Comparison of ENCODE assay signal across 8 mouse cellular contexts in genomic region chr4:54948616-54949560, GRCm38 (mm10). TPM values are rescaled to one million over a fixed set of nuclear protein-coding genes. Genes with fewer than 3 reads are reported as not detected.
DNase-seq lines count a peak whose midpoint lies in the region; ATAC-seq and TF ChIP-seq lines count a peak whose summit lies in the region.

No protein-coding gene starts in this region.

- peak overlapping the region; percentile 77 for H3K4me3 ChIP-seq in kidney, adult 2 months (ENCODE audit: insufficient read depth, low read depth, low read length)
- peak overlapping the region; percentile 74 for H3K4me3 ChIP-seq in embryonic facial prominence, embryonic 15.5 days (replicated peaks)
- peak overlapping the region; percentile 88 for H3K4me3 ChIP-seq in hindbrain, embryonic 11.5 days (ENCODE audit: low read depth, low read length)
- H3K4me3 ChIP-seq in myocyte = peak overlapping the region; percentile 96

- no peaks in the 10 kb centered on the region for H3K9me3 ChIP-seq in embryonic facial prominence, embryonic 15.5 days (replicated peaks)
- H3K9me3 ChIP-seq in hindbrain, embryonic 11.5 days (ENCODE audit: control insufficient read depth, low read length) = no peaks in the 10 kb centered on the region

- peak overlapping the region; percentile 50 for H3K27ac ChIP-seq in kidney, adult 2 months (ENCODE audit: insufficient read depth, low read depth, low read length)
- H3K27ac ChIP-seq in embryonic facial prominence, embryonic 15.5 days (replicated peaks) = peak overlapping the region; percentile 94
- H3K27ac ChIP-seq in hindbrain, embryonic 11.5 days (ENCODE audit: low read depth, low read length) = peak overlapping the region; percentile 97

- H3K36me3 ChIP-seq in kidney, adult 2 months (ENCODE audit: control insufficient read depth, insufficient read depth, low read length) = no peaks in the 10 kb centered on the region
- H3K36me3 ChIP-seq in embryonic facial prominence, embryonic 15.5 days = no peaks in the 10 kb centered on the region
- H3K36me3 ChIP-seq in hindbrain, embryonic 11.5 days (ENCODE audit: control insufficient read depth, insufficient read depth, low read length) = no peaks in the 10 kb centered on the region
- H3K36me3 ChIP-seq in myocyte (ENCODE audit: control insufficient read depth, insufficient read depth) = no peaks in the 10 kb centered on the region

- no peak for TF ChIP-seq POLR2A in kidney, adult 2 months (IDR thresholded peaks at IDR 0.05; ENCODE audit: low read depth, low read length)
- no peak for TF ChIP-seq POLR2A in myocyte (IDR thresholded peaks at IDR 0.05; ENCODE audit: insufficient read length, low read depth)

- TF ChIP-seq CTCF in kidney, adult 2 months (conservative IDR thresholded peaks at IDR 0.05; ENCODE audit: insufficient read depth, insufficient read length, low read depth, low read length) = no peak

- H3ac ChIP-seq in myocyte (ENCODE audit: control insufficient read depth, insufficient read length) = peak overlapping the region; percentile 76

- no peaks in the 10 kb centered on the region for H3K27me3 ChIP-seq in kidney, adult 2 months (replicated peaks; ENCODE audit: control insufficient read depth, insufficient read depth, low read length)
- no peaks in the 10 kb centered on the region for H3K27me3 ChIP-seq in embryonic facial prominence, embryonic 15.5 days
- H3K27me3 ChIP-seq in hindbrain, embryonic 11.5 days (ENCODE audit: control insufficient read depth, insufficient read depth, low read length) = no peaks in the 10 kb centered on the region
- H3K27me3 ChIP-seq in myocyte (ENCODE audit: control insufficient read depth, insufficient read depth, insufficient read length) = no peaks in the 10 kb centered on the region

- peak; percentile 59; the same call in 1 of the 2 replicates for ATAC-seq in embryonic facial prominence, embryonic 15.5 days (ENCODE audit: insufficient number of reproducible peaks, low FRiP score, low TSS enrichment, low read depth)
- ATAC-seq in hindbrain, embryonic 11.5 days (ENCODE audit: low FRiP score) = peak; percentile 38

- peak; percentile 49 for DNase-seq in kidney, adult 2 months
- DNase-seq in kidney, adult 8-10 months = no peak
- peak; percentile 65 for DNase-seq in adrenal gland, postnatal 14 days
- peak; percentile 76 for DNase-seq in hindbrain, embryonic 11.5 days (ENCODE audit: low spot score)
- peak; percentile 79 for DNase-seq in left cerebral cortex, postnatal 4 days
- no peak for DNase-seq in natural killer cell, adult 2 months (ENCODE audit: low spot score in 2 of 2)

- peaks cover 5% of the 10 kb centered on the region; the same call in 1 of the 2 replicates for H3K4me1 ChIP-seq in kidney, adult 2 months (ENCODE audit: control insufficient read depth, insufficient read depth, low read length)
- H3K4me1 ChIP-seq in embryonic facial prominence, embryonic 15.5 days = peaks cover 22% of the 10 kb centered on the region
- H3K4me1 ChIP-seq in hindbrain, embryonic 11.5 days (replicated peaks; ENCODE audit: control insufficient read depth, insufficient read depth, low read length) = no peaks in the 10 kb centered on the region

- H3K79me2 ChIP-seq in myocyte (ENCODE audit: control insufficient read depth, insufficient read depth) = peaks cover 36% of the 10 kb centered on the region

- peak overlapping the region; percentile 92 for H3K4me2 ChIP-seq in embryonic facial prominence, embryonic 15.5 days (replicated peaks)
- H3K4me2 ChIP-seq in hindbrain, embryonic 11.5 days (replicated peaks; ENCODE audit: low read depth, low read length) = peak overlapping the region; percentile 70
- peak overlapping the region; percentile 98 for H3K4me2 ChIP-seq in myocyte (ENCODE audit: low read depth)

- 2% methylated on average over 32 of the region's 32 CpGs for WGBS in kidney, adult 2 months
- under 1% methylated on average over 30 of the region's 32 CpGs for WGBS in embryonic facial prominence, embryonic 15.5 days
- WGBS in hindbrain, embryonic 11.5 days = 0% methylated on average over 29 of the region's 32 CpGs

- intact Hi-C loops in left cerebral cortex, postnatal 4 days (cut with DNase I) = loop anchor here (5.0 to 10.0 kb wide), 4 partner anchors 293 to 1067 kb away; no protein-coding TSS in a partner anchor

- peak overlapping the region; percentile 54 for H3K9ac ChIP-seq in embryonic facial prominence, embryonic 15.5 days
- H3K9ac ChIP-seq in hindbrain, embryonic 11.5 days (ENCODE audit: low read depth, low read length) = peak overlapping the region; percentile 97

TF ChIP-seq in myocyte, 11 proteins besides CTCF, POLR2A, EP300 and RAD21:
- TF ChIP-seq MYOD1 (IDR thresholded peaks at IDR 0.05; ENCODE audit: control insufficient read depth in 1 of 3, insufficient read length in 2 of 3, low read depth in 2 of 3) = peak in 1 of 3 experiments; percentile 3
- no peak for TF ChIP-seq USF1 (IDR thresholded peaks at IDR 0.05; ENCODE audit: low read depth)
TF ChIP-seq in myocyte: peak in this region for 1.

RNA-seq across cellular contexts. Expression of gene Zfp462, which starts 4.0 kb away (rescaled TPM):
- 8.7 and 10.2 TPM in 2 replicates for polyA plus RNA-seq in kidney, adult 2 months (2012; rRNA removed)
- total RNA-seq in adrenal gland, postnatal 14 days (2021) = 46.8 and 48.8 TPM in 2 replicates
- polyA plus RNA-seq in embryonic facial prominence, embryonic 15.5 days (2015; fragmentation: Nextera tagmentation; extraction: Ambion mirVana) = 3.5 and 3.7 TPM in 2 replicates
- 22.8 and 34.8 TPM in 2 replicates for polyA plus RNA-seq in hindbrain, embryonic 11.5 days (2014; fragmentation: Nextera tagmentation; extraction: Ambion mirVana)
- total RNA-seq in left cerebral cortex, postnatal 4 days (2021) = 100 to 1,000 TPM; 140 to 143 TPM
- 3.1 TPM for polyA plus RNA-seq in myocyte (2012; fragmentation: generic; extraction: Trizol)

Comparison
In these comparisons a context has a peak if more than half of its experiments do, and no peak if none do; other contexts are left out.
1. DNase-seq: peak in kidney, adult 2 months (single experiment), adrenal gland, postnatal 14 days (single experiment), hindbrain, embryonic 11.5 days (single experiment) and left cerebral cortex, postnatal 4 days (single experiment); none in kidney, adult 8-10 months (0 of 2) and natural killer cell, adult 2 months (0 of 2).
2. Peak in every context shown above with its lines, with median percentiles within 50 percentile points of each other: H3K27ac ChIP-seq, H3K4me3 ChIP-seq and H3K4me2 ChIP-seq.